Mouse (Mus musculus): ENCODE data around the gene Atp6v1c2.

Gene Atp6v1c2

DNA sequence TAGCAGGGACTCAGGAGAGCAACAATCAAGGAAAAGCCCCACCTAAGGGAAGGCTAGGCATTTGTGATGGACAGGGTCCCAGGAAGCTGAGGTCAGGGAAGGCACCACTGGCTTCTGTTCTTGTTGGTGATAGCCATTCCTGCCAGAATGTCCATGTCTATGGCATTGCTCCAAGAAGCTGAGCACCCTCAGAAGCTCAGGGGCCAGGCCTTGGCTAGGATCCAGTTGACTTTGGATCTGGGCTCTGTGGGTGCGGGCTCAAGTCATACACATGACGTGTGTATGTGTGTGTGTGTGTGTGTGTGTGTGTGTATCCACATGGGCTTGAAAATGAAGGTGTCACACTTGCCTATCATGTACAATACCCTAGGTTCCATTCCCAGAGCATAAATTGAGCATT lies 39.2 kb downstream of the Atp6v1c2 start:
- ChIA-PET CTCF (no interaction called here), POLR2A (interaction anchor here in 2 of 4 experiments (1.0 to 2.4 kb wide), 7 partner anchors 9 to 28 kb away, joined by 3 to 10 read pairs (median 4); no protein-coding TSS in a partner anchor)

DNA sequence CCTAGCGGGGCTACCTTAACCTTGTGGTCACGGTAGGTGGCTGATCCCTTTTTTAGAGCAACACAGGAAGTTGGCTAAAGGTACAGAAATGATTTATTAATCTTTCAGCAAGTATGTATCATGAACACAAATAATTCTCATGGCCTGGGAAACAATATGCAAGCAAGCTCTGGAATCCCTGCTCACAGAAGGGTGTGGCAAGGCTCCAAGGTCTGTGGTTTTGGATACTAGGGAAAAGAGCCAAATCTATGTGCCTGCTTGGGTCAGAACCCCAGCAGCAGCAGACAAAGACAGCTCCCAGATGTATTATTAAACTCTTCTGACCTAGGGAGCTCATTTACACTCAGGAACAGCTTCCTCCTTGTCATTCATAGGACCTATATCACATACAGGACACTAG lies 40.1 kb downstream of the Atp6v1c2 start:
- ChIA-PET POLR2A (interaction anchor here in 2 of 4 experiments (0.7 to 2.4 kb wide), 8 partner anchors 9 to 31 kb away, joined by 3 to 10 read pairs (median 4); no protein-coding TSS in a partner anchor), CTCF (interaction anchor here in 2 of 4 experiments (0.6 to 0.9 kb wide), 2 partner anchors 33 to 278 kb away, joined by 4 read pairs; partner anchors contain the start of gene 2410004P03Rik (in 1 of the 2))

DNA sequence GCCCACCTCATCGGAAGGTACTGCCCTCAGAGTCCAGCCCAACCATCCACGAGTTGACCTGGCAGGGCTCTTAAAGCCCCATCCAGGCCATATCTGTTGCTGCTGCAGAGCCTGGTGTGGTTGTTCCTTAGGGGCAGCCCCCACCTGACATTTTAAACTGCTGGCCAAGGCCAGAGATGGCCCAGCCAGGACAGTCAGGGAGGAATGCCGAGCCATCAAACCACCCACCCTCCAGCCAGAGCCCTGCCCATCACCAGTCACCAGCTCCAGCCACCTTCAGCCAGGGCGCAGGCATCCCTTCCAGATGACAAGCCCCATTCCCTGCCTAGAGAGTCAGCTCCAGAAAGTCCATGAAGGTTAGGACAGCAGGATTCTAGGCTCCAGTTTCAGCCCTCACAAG lies 40.7 kb downstream of the Atp6v1c2 start:
- POLR2A ChIA-PET: interaction anchor here in 1 of 4 experiments (1.4 to 2.4 kb wide), 2 partner anchors 11 to 13 kb away, joined by 3 to 10 read pairs; no protein-coding TSS in a partner anchor
- CTCF ChIA-PET: interaction anchor here in 1 of 4 experiments (0.9 kb wide), 1 partner anchor 277 kb away, joined by 4 read pairs; the partner anchor contains the start of gene 2410004P03Rik

DNA sequence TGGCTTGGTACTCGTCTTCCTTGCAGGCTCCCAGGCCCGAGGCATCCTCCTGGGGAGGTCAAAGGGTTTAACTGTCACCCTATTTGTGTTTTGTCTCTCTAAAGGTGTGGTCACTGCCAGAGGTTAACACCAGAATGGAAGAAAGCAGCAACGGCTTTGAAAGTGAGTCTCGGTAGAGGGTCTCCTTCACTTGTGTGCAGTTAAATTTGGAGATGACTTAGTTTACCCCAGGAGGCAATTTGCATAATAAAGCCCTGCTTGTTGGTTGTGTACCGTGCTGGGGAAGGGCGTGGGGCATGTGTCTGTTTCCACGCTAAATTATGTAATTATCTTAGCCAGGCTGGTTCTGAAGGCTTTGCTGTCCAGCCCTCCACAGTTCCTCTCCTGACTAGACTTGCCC lies 55.3 kb downstream of the Atp6v1c2 start:
- POLR2A ChIA-PET: interaction anchor here in 2 of 4 experiments (0.6 to 2.4 kb wide), 9 partner anchors 7 to 341 kb away, joined by 3 to 12 read pairs (median 5); partner anchors contain the start of gene Pdia6 (in 1 of the 2)
- CTCF ChIA-PET: interaction anchor here in 2 of 4 experiments (0.5 to 2.7 kb wide), 3 partner anchors 16 to 21 kb away, joined by 3 to 12 read pairs (median 8); no protein-coding TSS in a partner anchor

DNA sequence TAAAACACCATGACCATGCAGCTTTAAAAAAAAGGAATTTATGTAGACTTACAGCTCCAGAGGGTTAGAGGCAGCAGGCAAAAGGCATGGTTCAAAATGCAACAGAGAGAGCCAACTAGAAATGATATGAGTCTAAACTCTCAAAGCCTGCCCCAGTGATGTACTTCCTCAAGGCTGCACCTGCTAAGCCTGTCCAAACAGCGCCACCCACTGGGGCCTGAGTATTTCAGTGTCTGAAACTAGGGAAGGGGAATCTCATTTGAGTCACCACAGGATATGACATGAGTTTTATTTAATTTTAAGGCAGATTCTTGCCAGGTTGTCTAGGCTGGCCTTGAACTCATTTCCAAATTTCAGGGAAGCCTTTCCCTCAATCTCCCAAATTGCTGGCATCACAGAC lies 57.9 kb downstream of the Atp6v1c2 start:
- CTCF ChIA-PET: interaction anchor here in 3 of 4 experiments (0.8 to 1.8 kb wide), 3 partner anchors 16 to 109 kb away, joined by 3 to 7 read pairs (median 4); no protein-coding TSS in a partner anchor
- POLR2A ChIA-PET: no interaction called here

DNA sequence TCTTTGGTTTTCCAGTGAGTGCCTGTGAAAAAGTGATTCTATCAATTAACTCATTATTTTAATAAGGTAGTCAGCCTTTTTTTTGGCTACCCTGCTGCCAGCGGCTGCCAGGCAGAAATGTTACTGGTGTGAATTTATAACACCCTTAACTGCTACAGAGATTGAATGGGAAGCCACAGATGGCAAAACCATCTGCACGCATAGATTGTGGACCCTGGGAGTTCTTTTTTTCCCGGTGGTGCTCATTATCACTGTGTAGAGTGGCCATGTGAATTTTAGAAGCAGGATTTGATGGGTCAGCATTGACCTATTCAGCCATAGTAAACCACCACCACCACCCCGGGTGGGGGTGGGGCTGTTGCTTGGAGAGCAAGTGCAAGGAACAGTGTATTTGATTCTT lies 61.8 kb downstream of the Atp6v1c2 start:
- CTCF ChIA-PET: no interaction called here

DNA sequence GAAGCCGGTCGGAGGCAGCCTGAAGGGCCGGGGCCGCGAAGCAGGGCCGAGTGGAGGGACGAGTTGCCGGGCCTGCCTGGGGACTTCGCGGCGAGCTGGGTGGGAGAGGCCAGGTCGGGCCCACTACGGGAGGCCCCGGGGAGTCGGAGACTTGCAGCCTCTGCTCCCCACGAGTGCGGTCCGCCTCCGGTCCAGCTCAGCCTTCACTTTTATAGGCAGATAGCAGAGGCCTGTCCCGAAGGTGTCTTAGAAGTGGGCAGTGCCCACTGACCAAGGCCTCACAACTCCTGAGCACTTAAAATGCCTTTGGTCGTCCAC lies 62.5 kb downstream of the Atp6v1c2 start:
- CTCF ChIA-PET: interaction anchor here in 3 of 4 experiments (0.5 to 1.2 kb wide), 3 partner anchors 11 to 442 kb away, joined by 3 to 4 read pairs (median 3); no protein-coding TSS in a partner anchor
- POLR2A ChIA-PET: interaction anchor here in 2 of 4 experiments (0.8 to 2.0 kb wide), 9 partner anchors 8 to 416 kb away, joined by 3 to 6 read pairs (median 3); partner anchors contain the start of gene Nol10 (in 1 of the 2)

More for the DNA sequence above, 61.8 kb downstream of the Atp6v1c2 start:
- POLR2A ChIA-PET: interaction anchor here in 2 of 4 experiments (0.8 to 2.0 kb wide), 5 partner anchors 12 to 257 kb away, joined by 3 to 6 read pairs (median 3); no protein-coding TSS in a partner anchor

DNA sequence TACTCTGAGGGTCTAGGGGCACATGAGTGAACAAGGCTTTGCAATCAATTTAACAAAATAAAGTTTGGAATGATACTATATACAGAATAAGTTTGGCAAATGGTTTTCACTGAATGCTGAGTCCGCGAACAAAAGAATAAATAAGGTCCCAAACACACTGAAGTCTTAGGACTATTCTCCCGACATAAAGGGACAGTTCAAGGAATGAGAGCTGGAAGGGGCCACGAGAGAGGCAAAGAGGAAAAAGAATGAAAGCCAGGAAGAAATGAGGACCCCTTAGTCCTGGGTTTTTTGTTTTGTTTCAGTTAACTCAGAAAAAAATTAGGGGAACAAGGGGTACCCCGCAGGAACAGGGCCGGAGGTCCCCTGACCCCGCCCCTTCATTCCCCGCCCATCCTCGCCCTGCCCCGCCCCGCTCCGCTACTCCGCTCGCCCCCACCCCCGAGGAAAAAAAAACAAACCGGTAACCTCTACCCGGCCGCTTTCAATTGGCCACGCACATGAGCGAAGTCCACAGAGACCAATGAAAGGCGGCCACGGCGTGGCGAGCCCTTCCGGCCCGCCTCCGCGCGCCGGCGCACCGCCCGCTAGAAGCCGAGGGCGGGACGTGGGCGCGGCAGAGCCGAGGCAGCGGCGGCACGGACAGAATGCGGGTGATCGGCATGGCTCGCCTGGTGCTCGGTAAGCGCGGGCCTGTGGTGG lies 63.0 kb downstream of the Atp6v1c2 start, which contains the start of gene Pdia6:
Pdia6 (plus strand) TSS at position 575 of the 702 bp plus-strand sequence.
- POLR2A ChIA-PET: interaction anchor here in 3 of 4 experiments (0.6 to 2.0 kb wide), 11 partner anchors 9 to 676 kb away, joined by 3 to 6 read pairs (median 3); partner anchors contain the start of gene Nol10 (in 2 of the 3)
- CTCF ChIA-PET: interaction anchor here in 3 of 4 experiments (0.5 to 1.2 kb wide), 3 partner anchors 11 to 443 kb away, joined by 3 to 4 read pairs (median 3); no protein-coding TSS in a partner anchor

DNA sequence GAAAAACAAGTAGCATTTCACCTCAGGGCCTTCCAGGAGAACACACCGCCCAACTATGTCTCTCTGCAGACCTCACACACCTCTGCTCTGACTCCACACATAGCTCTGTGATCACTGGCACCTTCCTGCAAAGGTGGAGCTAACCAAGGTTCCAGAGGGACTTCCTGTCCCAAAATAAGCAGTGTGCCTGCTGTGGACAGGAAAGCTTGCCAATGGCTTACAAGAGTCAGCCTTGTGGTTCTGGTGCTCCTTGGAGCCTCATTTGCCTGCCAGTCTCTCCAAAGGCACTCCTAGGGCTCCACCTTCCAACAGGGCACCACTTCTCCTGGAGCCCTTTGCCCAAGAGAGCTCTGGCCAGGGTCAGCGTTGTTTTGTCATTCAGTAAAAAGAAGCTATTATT lies 64.3 kb downstream of the Atp6v1c2 start:
- ChIA-PET CTCF (interaction anchor here in 3 of 4 experiments (0.6 to 1.3 kb wide), 4 partner anchors 9 to 231 kb away, joined by 3 to 8 read pairs (median 6); no protein-coding TSS in a partner anchor), POLR2A (interaction anchor here in 2 of 4 experiments (0.8 to 1.4 kb wide), 7 partner anchors 10 to 85 kb away, joined by 3 to 10 read pairs (median 3); partner anchors contain the start of gene Nol10 (in 1 of the 2))

DNA sequence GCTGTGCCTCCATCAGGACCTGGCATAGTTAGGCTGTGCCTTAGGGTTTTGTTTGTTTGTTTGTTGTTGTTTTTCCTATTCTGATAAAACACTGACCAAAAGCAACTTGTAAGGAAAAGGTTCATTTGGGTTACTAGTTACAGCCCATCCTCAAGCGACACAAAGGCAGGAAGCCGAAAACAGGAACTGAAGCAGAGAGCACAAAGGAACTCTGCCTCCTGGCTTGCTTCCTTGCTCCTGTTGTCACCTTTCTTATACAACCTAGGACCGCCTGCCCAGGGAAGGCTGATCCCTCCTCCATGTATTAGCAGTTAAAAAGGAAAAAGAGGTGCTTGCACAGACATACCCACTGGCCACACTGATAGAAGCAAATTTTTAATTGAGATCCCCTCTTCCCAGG lies 65.3 kb downstream of the Atp6v1c2 start:
- CTCF ChIA-PET: interaction anchor here in 1 of 4 experiments (0.7 kb wide), 1 partner anchor 10 kb away, joined by 3 read pairs; no protein-coding TSS in a partner anchor

DNA sequence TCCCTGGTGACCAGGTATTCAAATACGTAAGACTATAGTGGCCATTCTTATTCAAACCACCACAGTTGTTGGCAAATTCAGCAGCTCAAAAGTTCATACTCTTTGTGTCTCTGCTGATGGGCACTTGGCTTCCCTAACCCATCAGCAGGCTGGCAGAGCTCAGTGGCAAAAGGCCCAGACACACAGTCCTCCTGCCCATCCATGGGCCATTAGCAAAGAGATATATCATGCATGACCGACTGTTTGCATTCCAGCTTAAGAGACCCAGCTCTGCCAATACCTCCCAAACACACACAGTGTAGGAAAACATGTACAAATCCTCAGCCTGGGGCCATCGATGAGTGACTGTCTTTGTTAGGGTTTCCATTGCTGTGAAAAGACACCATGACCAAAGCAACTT lies 68.2 kb downstream of the Atp6v1c2 start:
- POLR2A ChIA-PET: no interaction called here
- CTCF ChIA-PET: interaction anchor here in 1 of 4 experiments (1.1 kb wide), 1 partner anchor 9 kb away, joined by 3 read pairs; no protein-coding TSS in a partner anchor

More for the DNA sequence above, 65.3 kb downstream of the Atp6v1c2 start:
- POLR2A ChIA-PET: interaction anchor here in 2 of 4 experiments (0.8 to 1.3 kb wide), 3 partner anchors 10 to 86 kb away, joined by 3 to 10 read pairs (median 3); no protein-coding TSS in a partner anchor

DNA sequence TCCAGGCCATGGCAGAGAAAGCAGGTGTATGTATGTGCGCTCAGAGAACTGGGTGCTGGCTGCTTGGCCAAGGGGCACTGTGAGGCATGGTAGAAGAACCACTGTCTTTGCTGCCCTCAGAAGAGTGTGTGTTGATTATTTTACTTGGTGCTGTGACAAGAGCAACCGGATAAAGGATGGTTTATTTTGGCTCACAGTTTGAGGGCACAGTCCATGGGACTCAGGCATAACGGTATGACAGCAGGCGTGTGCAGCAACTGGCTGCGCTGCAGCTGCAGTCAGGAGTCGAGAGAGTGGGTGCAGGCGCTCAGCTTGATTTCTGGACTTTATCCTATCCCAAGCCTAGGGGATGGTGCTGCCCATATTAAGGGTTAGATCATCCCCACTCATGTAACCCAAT lies 70.7 kb downstream of the Atp6v1c2 start:
- POLR2A ChIA-PET: interaction anchor here in 3 of 4 experiments (0.7 to 1.2 kb wide), 6 partner anchors 11 to 409 kb away, joined by 3 to 4 read pairs (median 3); no protein-coding TSS in a partner anchor
- CTCF ChIA-PET: interaction anchor here in 3 of 4 experiments (0.7 to 3.9 kb wide), 5 partner anchors 15 to 298 kb away, joined by 4 to 19 read pairs (median 9); partner anchors contain the start of gene 2410004P03Rik (in 1 of the 3)

DNA sequence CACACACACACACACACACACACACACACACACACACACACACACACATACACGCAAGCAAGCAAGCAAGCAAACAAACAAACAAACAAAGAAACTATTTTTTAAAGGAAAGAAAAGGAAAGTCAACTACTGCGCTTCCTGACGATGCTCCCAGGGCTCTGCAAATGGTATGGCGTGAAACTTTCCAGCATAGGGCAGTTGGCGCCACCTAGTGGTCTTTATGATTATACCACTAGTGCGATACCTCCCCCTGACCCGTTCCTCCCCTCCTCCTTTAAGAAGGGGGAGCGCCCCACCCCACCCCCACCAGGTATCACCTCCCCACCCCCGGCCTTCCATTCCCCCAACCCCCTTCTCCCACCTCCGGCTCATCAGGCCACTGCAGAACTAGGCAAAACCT lies 72.3 kb downstream of the Atp6v1c2 start:
- ChIA-PET POLR2A (interaction anchor here in 2 of 4 experiments (0.7 to 1.2 kb wide), 4 partner anchors 50 to 702 kb away, joined by 3 to 4 read pairs (median 3); partner anchors contain the start of gene 2410004P03Rik (in 1 of the 2)), CTCF (interaction anchor here in 3 of 4 experiments (0.6 to 3.9 kb wide), 21 partner anchors 12 to 560 kb away, joined by 3 to 19 read pairs (median 4); partner anchors contain the start of genes 2410004P03Rik (in 1 of the 3) and Kcnf1 (in 1 of the 3))

DNA sequence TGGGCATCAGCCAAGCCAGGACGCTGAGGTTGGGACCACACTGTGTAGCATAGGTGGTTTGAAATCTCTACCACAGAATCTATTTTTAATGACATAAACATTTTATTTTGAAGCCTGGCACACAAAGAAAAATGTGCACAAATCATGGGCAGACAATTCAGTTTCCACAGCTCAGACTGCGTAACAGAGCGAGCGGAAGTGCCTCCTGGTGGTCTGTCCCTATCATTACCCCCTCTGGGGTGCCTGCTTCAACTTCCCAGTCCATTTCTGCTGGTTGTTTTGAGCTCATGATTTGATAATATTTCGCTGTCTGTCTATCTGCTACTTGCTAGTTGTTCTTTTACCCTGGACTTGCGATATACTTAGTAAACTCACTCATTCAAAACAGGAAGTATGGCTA lies 73.6 kb downstream of the Atp6v1c2 start:
- POLR2A ChIA-PET: interaction anchor here in 3 of 4 experiments (0.7 to 1.8 kb wide), 7 partner anchors 11 to 244 kb away, joined by 3 to 6 read pairs (median 3); partner anchors contain the start of genes 2410004P03Rik (in 1 of the 3) and Pdia6 (in 1 of the 3)
- CTCF ChIA-PET: interaction anchor here (0.6 to 3.9 kb wide), 31 partner anchors 9 to 805 kb away, joined by 3 to 19 read pairs (median 3); partner anchors contain the start of genes 2410004P03Rik (in 2 of the 4), Kcnf1 (in 2 of the 4), Pdia6 (in 1 of the 4) and Pqlc3 (in 1 of the 4)

DNA sequence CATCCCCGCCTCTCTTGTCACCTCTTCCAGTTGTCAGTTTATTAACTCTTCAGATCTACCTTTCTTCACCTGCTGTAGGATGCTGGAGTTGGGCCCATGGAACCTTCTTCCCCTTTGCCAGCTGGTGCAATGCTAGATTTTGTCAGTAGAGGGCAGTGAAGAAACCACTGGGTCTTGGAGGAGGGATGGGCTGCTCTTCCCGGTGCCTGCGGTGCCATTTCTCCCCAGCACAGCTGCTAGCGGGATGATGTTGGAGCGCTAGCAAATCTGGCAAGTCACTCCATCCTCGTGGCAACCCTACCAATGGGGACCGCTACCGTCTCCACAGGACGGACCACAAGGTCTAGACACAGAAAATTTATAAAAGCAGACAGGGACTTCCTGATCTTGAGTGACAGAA lies 76.1 kb downstream of the Atp6v1c2 start:
- POLR2A ChIA-PET: interaction anchor here in 1 of 4 experiments (0.7 kb wide), 2 partner anchors 244 to 858 kb away, joined by 3 to 4 read pairs; no protein-coding TSS in a partner anchor
- CTCF ChIA-PET: interaction anchor here (0.6 to 2.0 kb wide), 29 partner anchors 10 to 726 kb away, joined by 3 to 12 read pairs (median 4); partner anchors contain the start of genes 2410004P03Rik (in 1 of the 4) and Kcnf1 (in 1 of the 4)

DNA sequence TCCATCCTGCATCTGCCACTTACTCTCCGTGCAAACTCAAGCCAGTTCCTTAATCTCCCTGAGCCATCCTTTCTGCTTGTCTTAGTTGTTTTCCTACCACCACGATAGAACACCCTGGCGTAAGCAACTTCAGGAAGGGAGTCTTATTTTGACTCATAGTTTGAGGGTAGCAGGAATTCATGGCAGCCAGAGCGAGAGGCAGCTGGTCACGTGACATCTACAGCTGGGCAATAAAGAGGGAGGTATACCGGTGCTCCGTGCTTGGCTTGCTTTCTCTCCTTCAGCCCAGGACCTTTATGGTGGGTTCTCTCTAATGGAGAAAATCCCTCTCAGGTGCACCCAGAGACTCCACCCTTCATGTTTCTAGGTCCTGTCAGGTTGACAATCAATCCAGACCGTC lies 78.2 kb downstream of the Atp6v1c2 start:
- CTCF ChIA-PET: interaction anchor here in 1 of 4 experiments (1.0 to 1.6 kb wide), 2 partner anchors 29 to 48 kb away, joined by 3 to 5 read pairs; no protein-coding TSS in a partner anchor

DNA sequence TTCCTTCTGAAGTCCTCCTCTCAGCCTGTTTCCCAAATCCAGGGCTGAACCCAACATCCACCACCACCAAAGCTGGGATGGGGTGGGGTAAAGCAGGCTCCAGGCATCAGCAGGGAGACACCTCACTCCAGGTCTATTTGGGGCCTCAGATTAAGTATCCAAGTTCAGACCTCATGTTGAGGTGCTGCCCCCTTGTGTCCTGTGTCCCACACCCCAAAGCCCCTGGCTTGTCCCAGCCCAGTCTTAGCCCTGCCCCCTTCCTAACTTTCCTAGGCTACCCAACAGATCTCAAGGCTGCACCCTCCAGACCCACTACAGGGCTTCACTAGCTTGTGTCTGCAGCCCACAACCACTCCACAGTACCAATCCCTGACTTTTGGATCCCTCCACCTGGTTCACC lies 87.1 kb downstream of the Atp6v1c2 start:
- CTCF ChIA-PET: interaction anchor here in 1 of 4 experiments (0.5 kb wide), 1 partner anchor 100 kb away, joined by 3 read pairs; no protein-coding TSS in a partner anchor
- POLR2A ChIA-PET: no interaction called here

More for the DNA sequence above, 78.2 kb downstream of the Atp6v1c2 start:
- POLR2A ChIA-PET: interaction anchor here in 1 of 4 experiments (2.0 kb wide), 1 partner anchor 11 kb away, joined by 4 read pairs; no protein-coding TSS in a partner anchor

DNA sequence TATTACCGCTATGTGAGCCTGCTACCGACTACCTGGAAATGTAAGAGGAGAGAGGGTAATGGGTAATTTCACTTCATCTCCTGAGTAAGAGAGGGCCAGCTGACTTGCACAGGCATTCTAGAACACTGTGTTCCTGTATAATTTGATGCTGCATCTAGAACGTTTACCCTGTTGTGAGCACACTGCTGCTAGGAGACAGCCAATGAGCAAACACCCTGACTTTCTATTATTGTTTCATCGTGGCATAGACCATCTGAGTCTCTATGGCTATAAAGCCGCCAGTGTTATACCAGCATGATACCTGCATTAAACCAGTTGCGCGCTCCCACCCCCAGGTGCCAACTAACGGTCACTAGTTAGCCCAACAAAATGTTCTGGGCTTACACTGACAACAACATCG lies 87.5 kb downstream of the Atp6v1c2 start:
- CTCF ChIA-PET: no interaction called here

More for the DNA sequence above, 87.5 kb downstream of the Atp6v1c2 start:
- POLR2A ChIA-PET: no interaction called here

All from embryonic stem cell, embryonic (primary cell).